In the genomic region with DNA sequence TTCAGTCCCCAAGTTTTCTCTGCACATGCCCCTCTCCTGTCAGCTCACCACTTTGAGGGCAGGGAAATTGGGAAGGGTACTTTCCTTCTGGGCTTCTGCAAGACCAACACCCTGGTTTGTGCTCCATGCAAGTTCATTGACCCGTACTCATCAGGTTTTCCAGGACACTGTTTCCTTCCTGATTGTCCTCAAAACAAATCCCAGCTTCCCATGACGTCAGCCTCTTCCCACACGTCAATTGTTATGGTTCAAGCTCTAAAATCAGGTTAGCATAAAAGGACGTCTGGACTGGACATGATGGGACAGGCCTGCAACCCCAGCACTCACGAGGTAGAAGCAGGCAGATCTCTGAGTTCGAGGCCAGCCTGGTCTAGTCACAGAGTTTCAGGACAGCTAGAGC, we compare ENCODE assay signal across 16 mouse cellular contexts.
DNase-seq lines count a peak whose midpoint lies in the region; ATAC-seq and TF ChIP-seq lines count a peak whose summit lies in the region.
"Had no signal": no experiment of that assay in that cellular context is flagged by ENCODE, and none has a peak within 500 bp of the region (broad histone marks: within the 10 kb centered on the region; RNA-seq: fewer than 3 reads in every experiment).

No protein-coding gene starts in this region.

- H3K27me3 ChIP-seq in heart, embryonic 12.5 days (replicated peaks): no peaks in the 10 kb centered on the region
- H3K27me3 ChIP-seq in heart, postnatal 0 days (ENCODE audit: control insufficient read depth, insufficient read depth, low read length): no peaks in the 10 kb centered on the region
- no peaks in the 10 kb centered on the region for H3K27me3 ChIP-seq in lung, postnatal 0 days (replicated peaks; ENCODE audit: insufficient read depth, low read length)
- H3K27me3 ChIP-seq: CH12.LX; embryonic facial prominence, embryonic 15.5 days; hindbrain, embryonic 12.5 days had no signal

- no peak for TF ChIP-seq CTCF in heart, postnatal 0 days (IDR thresholded peaks at IDR 0.05; ENCODE audit: low read depth)
- no peak for TF ChIP-seq CTCF in lung, postnatal 0 days (IDR thresholded peaks at IDR 0.05)

- no peak overlapping the region for H3K4me2 ChIP-seq in heart, embryonic 12.5 days
- no peak overlapping the region for H3K4me2 ChIP-seq in heart, postnatal 0 days (ENCODE audit: low read depth, low read length)
- H3K4me2 ChIP-seq in lung, postnatal 0 days (replicated peaks; ENCODE audit: low read depth, low read length): no peak overlapping the region
- H3K4me2 ChIP-seq: embryonic facial prominence, embryonic 15.5 days; hindbrain, embryonic 12.5 days; liver, embryonic 11.5 days had no signal

- H3K4me3 ChIP-seq in heart, embryonic 12.5 days: no peak overlapping the region
- H3K4me3 ChIP-seq in heart, postnatal 0 days (ENCODE audit: low read depth, low read length): no peak overlapping the region
- no peak overlapping the region for H3K4me3 ChIP-seq in lung, postnatal 0 days (ENCODE audit: low read depth, low read length)
- H3K4me3 ChIP-seq: embryonic facial prominence, embryonic 15.5 days; hindbrain, embryonic 12.5 days; left cerebral cortex, adult 2 months; megakaryocyte, embryonic 14.5 days had no signal

- WGBS in heart, embryonic 12.5 days: 61% methylated on average over 6 of the region's 6 CpGs
- 68% methylated on average over 6 of the region's 6 CpGs for WGBS in heart, postnatal 0 days
- 58% methylated on average over 6 of the region's 6 CpGs for WGBS in lung, postnatal 0 days

- H3K4me1 ChIP-seq in heart, embryonic 12.5 days (replicated peaks): peaks cover 37% of the 10 kb centered on the region
- H3K4me1 ChIP-seq in heart, postnatal 0 days (ENCODE audit: control insufficient read depth, insufficient read depth): peaks cover 50% of the 10 kb centered on the region
- H3K4me1 ChIP-seq in lung, postnatal 0 days (ENCODE audit: insufficient read depth, low read depth, low read length): peaks cover 3% of the 10 kb centered on the region; the same call in 1 of the 2 replicates

- no peak overlapping the region for H3K9ac ChIP-seq in heart, embryonic 12.5 days
- H3K9ac ChIP-seq in heart, postnatal 0 days (replicated peaks; ENCODE audit: low read depth, low read length): no peak overlapping the region
- no peak overlapping the region for H3K9ac ChIP-seq in lung, postnatal 0 days (replicated peaks; ENCODE audit: low read depth)
- H3K9ac ChIP-seq: embryonic facial prominence, embryonic 15.5 days; hindbrain, embryonic 12.5 days had no signal

- no peak overlapping the region for H3K27ac ChIP-seq in heart, embryonic 12.5 days (ENCODE audit: poor library complexity, severe bottlenecking)
- H3K27ac ChIP-seq in heart, postnatal 0 days (ENCODE audit: low read depth): peak overlapping the region; percentile 65
- no peak overlapping the region for H3K27ac ChIP-seq in lung, postnatal 0 days (ENCODE audit: low read length)
- H3K27ac ChIP-seq: embryonic facial prominence, embryonic 15.5 days; hindbrain, embryonic 12.5 days; left cerebral cortex, adult 2 months had no signal

- peak; percentile 46; the same call in 1 of the 2 replicates for TF ChIP-seq EP300 in heart, postnatal 0 days (IDR thresholded peaks at IDR 0.05; ENCODE audit: low read depth)
- TF ChIP-seq EP300 in lung, postnatal 0 days (IDR thresholded peaks at IDR 0.05): peak; percentile 97

- no peaks in the 10 kb centered on the region for H3K9me3 ChIP-seq in heart, embryonic 12.5 days (replicated peaks)
- no peaks in the 10 kb centered on the region for H3K9me3 ChIP-seq in heart, postnatal 0 days (replicated peaks; ENCODE audit: control insufficient read depth, low read length)
- no peaks in the 10 kb centered on the region for H3K9me3 ChIP-seq in lung, postnatal 0 days (ENCODE audit: low read length)
- H3K9me3 ChIP-seq: embryonic facial prominence, embryonic 15.5 days; hindbrain, embryonic 12.5 days; megakaryocyte, embryonic 14.5 days had no signal

- ATAC-seq in heart, embryonic 12.5 days (ENCODE audit: insufficient number of reproducible peaks, low FRiP score): no peak
- no peak for ATAC-seq in heart, postnatal 0 days (ENCODE audit: insufficient read depth, low read depth)
- ATAC-seq in lung, postnatal 0 days: peak; percentile 18
- ATAC-seq: intestine, postnatal 0 days had no signal

- no peaks in the 10 kb centered on the region for H3K36me3 ChIP-seq in heart, embryonic 12.5 days
- no peaks in the 10 kb centered on the region for H3K36me3 ChIP-seq in heart, postnatal 0 days (replicated peaks; ENCODE audit: control insufficient read depth, insufficient read depth, low read length)
- no peaks in the 10 kb centered on the region for H3K36me3 ChIP-seq in lung, postnatal 0 days (ENCODE audit: insufficient read depth, low read length)
- H3K36me3 ChIP-seq: embryonic facial prominence, embryonic 15.5 days; hindbrain, embryonic 12.5 days had no signal

- DNase-seq in heart, adult 11 months: peak; percentile 97
- peak; percentile 8 for DNase-seq in embryo, embryonic 9.5 days (ENCODE audit: extremely low spot score)
- no peak for DNase-seq in heart, postnatal 0 days (ENCODE audit: low spot score)
- peak; percentile 56 for DNase-seq in lung, postnatal 0 days (ENCODE audit: low spot score)
- DNase-seq in frontal cortex, postnatal 14 days (ENCODE audit: low spot score in 2 of 2): no peak
- no peak for DNase-seq in thymus, postnatal 14 days
- DNase-seq in right cerebral cortex, adult 18-20 months: no peak
- DNase-seq: cerebellum, adult 11-12 months had no signal

Comparison
In these comparisons a context has a peak if more than half of its experiments do, and no peak if none do; other contexts are left out.
1. DNase-seq: peak in heart, adult 11 months (single experiment), embryo, embryonic 9.5 days (single experiment) and lung, postnatal 0 days (single experiment); none in heart, postnatal 0 days (single experiment), frontal cortex, postnatal 14 days (0 of 2), thymus, postnatal 14 days (single experiment) and right cerebral cortex, adult 18-20 months (single experiment).